Mouse (Mus musculus): ENCODE results near the gene Ywhab.

- TF ChIP-seq GATA1 (IDR thresholded peaks at IDR 0.05; ENCODE audit: low read length) (no peak), TAL1 (IDR thresholded peaks at IDR 0.05; ENCODE audit: low read length) (no peak)
Measured at GRCm38 (mm10) chr2:164007547-164007946, 12.8 kb downstream of the Ywhab start.

Data from erythroblast, embryonic 14.5 days (primary cell).